In genomic region chr9:75316771-75317170, GRCm38 (mm10) we compare ENCODE assay signal across 19 mouse cellular contexts. TPM values are rescaled to one million over a fixed set of nuclear protein-coding genes. Genes with fewer than 3 reads are reported as not detected.
DNase-seq lines count a peak whose midpoint lies in the region; TF ChIP-seq lines count a peak whose summit lies in the region.
"Had no signal": no experiment of that assay in that cellular context is flagged by ENCODE, and none has a peak within 500 bp of the region (broad histone marks: within the 10 kb centered on the region; RNA-seq: fewer than 3 reads in every experiment).

No protein-coding gene starts in this region.

- peak; percentile 64 for DNase-seq in adrenal gland, adult 2 months
- DNase-seq in adrenal gland, adult 8-10 months, result no peak
- DNase-seq in adrenal gland, postnatal 14 days, result peak; percentile 51
- DNase-seq in adrenal gland, postnatal 25 days, result peak; percentile 26
- no peak for DNase-seq in layer of hippocampus, adult 2 months (ENCODE audit: low spot score in 2 of 2)
- no peak for DNase-seq in heart, adult 18-20 months
- DNase-seq: cerebellum, adult 11-12 months; cerebellum, adult 2 months; cerebellum, postnatal 10 days; cerebellum, postnatal 25 days; forebrain, postnatal 0 days had no signal

- TF ChIP-seq CTCF in layer of hippocampus, adult 2 months (conservative IDR thresholded peaks at IDR 0.05), result no peak

- H3K4me3 ChIP-seq in layer of hippocampus, adult 2 months, result no peak overlapping the region
- H3K4me3 ChIP-seq: embryonic facial prominence, embryonic 10.5 days; embryonic facial prominence, embryonic 12.5 days; forebrain, embryonic 13.5 days; forebrain, embryonic 15.5 days had no signal

- no peak overlapping the region for H3K27ac ChIP-seq in layer of hippocampus, adult 2 months
- H3K27ac ChIP-seq: embryonic facial prominence, embryonic 10.5 days; embryonic facial prominence, embryonic 12.5 days; forebrain, embryonic 13.5 days; forebrain, embryonic 15.5 days had no signal

RNA-seq across cellular contexts. Expression of gene Gnb5, which starts 10.7 kb away (rescaled TPM):
- 10 to 100 TPM; 35.4 to 62.6 TPM for total RNA-seq in adrenal gland, adult 2 months (2021)
- polyA plus RNA-seq in adrenal gland, adult 2 months (2012; rRNA removed), result 31.1 and 35.5 TPM in 2 replicates
- 10 to 100 TPM; 56.0 to 79.4 (median 66.8) TPM for total RNA-seq in adrenal gland, adult 8-10 months (2022)
- total RNA-seq in adrenal gland, postnatal 14 days (2021), result 30.0 and 32.6 TPM in 2 replicates
- total RNA-seq in adrenal gland, postnatal 25 days (2021), result 36.7 and 37.3 TPM in 2 replicates
- total RNA-seq in layer of hippocampus, adult 2 months (2021), result 100 to 1,000 TPM; 125 to 127 TPM
- total RNA-seq in heart, adult 18-20 months (2021), result 10 to 100 TPM; 21.9 to 24.9 TPM

RNA-seq across cellular contexts. Expression of gene Bcl2l10, which starts 30.8 kb away (rescaled TPM):
- under 1 TPM; 0.23 to 0.24 TPM for total RNA-seq in adrenal gland, adult 2 months (2021)
- polyA plus RNA-seq in adrenal gland, adult 2 months (2012; rRNA removed), result 0.13 and 0.20 TPM in 2 replicates
- under 1 TPM in 2 of 4 experiments, not detected in 2; 0.41 to 0.97 TPM for total RNA-seq in adrenal gland, adult 8-10 months (2022)
- total RNA-seq in adrenal gland, postnatal 14 days (2021), result not detected in 2 replicates
- total RNA-seq in adrenal gland, postnatal 25 days (2021), result not detected in 2 replicates
- not detected for total RNA-seq in layer of hippocampus, adult 2 months (2021)
- total RNA-seq in heart, adult 18-20 months (2021), result under 1 TPM in 1 of 2 experiments, not detected in 1; 0.23 TPM
- total RNA-seq: forebrain, postnatal 0 days; MEL had no signal
- polyA plus RNA-seq: C2C12; embryonic facial prominence, embryonic 10.5 days; embryonic facial prominence, embryonic 12.5 days; embryonic facial prominence, embryonic 14.5 days; forebrain, embryonic 11.5 days; forebrain, embryonic 13.5 days; forebrain, embryonic 15.5 days; forebrain, postnatal 0 days had no signal

Comparison
In these comparisons a context has a peak if more than half of its experiments do, and no peak if none do; other contexts are left out.
1. DNase-seq: peak in adrenal gland, adult 2 months (single experiment), adrenal gland, postnatal 14 days (single experiment) and adrenal gland, postnatal 25 days (single experiment); none in adrenal gland, adult 8-10 months (single experiment), layer of hippocampus, adult 2 months (0 of 2) and heart, adult 18-20 months (0 of 2).